ENCODE assay signal across 19 mouse cellular contexts in the genomic region with DNA sequence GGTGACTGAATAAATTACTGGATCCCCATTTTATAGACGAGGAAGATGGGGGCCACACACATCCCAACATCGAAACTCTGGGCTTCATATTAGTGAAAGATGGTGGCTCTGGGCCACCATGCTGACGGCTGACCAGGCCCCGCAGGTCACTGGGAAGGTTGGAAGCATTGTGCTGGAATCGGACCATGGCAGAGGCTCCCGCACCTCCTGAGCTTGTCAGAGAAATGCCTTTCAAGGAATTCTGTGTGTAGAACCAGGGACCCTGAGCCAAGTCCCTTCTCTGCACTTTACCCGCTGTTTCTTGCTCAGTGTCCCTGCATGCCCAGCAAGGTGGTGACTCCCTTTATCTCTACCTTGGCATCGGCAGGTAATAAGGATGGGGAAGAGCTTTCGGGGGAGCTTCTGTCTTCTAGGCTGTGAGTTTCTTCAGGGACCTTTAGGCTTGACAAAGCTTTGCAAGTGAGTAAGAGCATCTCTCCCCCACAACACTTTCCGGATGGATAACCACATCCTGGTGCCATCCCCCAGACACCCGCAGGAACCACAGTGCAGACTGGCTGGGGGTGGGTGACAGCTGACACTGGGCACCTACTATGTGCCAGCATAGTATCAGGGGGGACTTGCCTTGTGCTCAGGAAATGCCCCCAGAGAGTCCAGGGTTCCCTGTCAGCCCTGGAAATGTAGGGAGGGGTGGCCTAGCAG. TPM values are rescaled to one million over a fixed set of nuclear protein-coding genes. Genes with fewer than 3 reads are reported as not detected.
DNase-seq lines count a peak whose midpoint lies in the region; TF ChIP-seq lines count a peak whose summit lies in the region.
"Had no signal": no experiment of that assay in that cellular context is flagged by ENCODE, and none has a peak within 500 bp of the region (broad histone marks: within the 10 kb centered on the region; RNA-seq: fewer than 3 reads in every experiment).

No protein-coding gene starts in this region.

- H3K4me3 ChIP-seq in thymus, adult 2 months (ENCODE audit: control insufficient read depth, insufficient read depth, low read length) = no peak overlapping the region
- H3K4me3 ChIP-seq: erythroblast, embryonic 14.5 days had no signal

- 57% methylated on average over 11 of the region's 11 CpGs for WGBS in thymus, adult 2 months

- intact Hi-C loops in left cerebral cortex, postnatal 14 days (cut with DNase I) = no loop called here
- intact Hi-C loops in heart, postnatal 10 days (cut with DNase I) = no loop called here

- no peak for TF ChIP-seq CTCF in thymus, adult 2 months (IDR thresholded peaks at IDR 0.05; ENCODE audit: borderline replicate concordance, control insufficient read depth, extremely low read depth, insufficient read depth, low read length, poor library complexity)

- peaks cover 25% of the 10 kb centered on the region for H3K4me1 ChIP-seq in thymus, adult 2 months (replicated peaks; ENCODE audit: control insufficient read depth, insufficient read depth, low read length)

- no peak overlapping the region for H3K27ac ChIP-seq in thymus, adult 2 months (ENCODE audit: control insufficient read depth, insufficient read depth, low read length)
- H3K27ac ChIP-seq: heart, embryonic 10.5 days; limb, embryonic 13.5 days; stomach, embryonic 15.5 days had no signal

- H3K36me3 ChIP-seq in thymus, adult 2 months (ENCODE audit: control insufficient read depth, insufficient read depth, low read length) = no peaks in the 10 kb centered on the region
- H3K36me3 ChIP-seq: heart, embryonic 10.5 days; limb, embryonic 13.5 days; stomach, embryonic 15.5 days had no signal

- H3K27me3 ChIP-seq in thymus, adult 2 months (ENCODE audit: control insufficient read depth, insufficient read depth, low read length) = peaks cover 9% of the 10 kb centered on the region; the same call in 1 of the 2 replicates
- H3K27me3 ChIP-seq: Patski had no signal

- no peak for TF ChIP-seq POLR2A in thymus, adult 2 months (IDR thresholded peaks at IDR 0.05; ENCODE audit: control insufficient read depth, extremely low read depth, insufficient read depth, low read length, poor library complexity)

- DNase-seq in left cerebral cortex, adult 18-20 months (ENCODE audit: low spot score in 2 of 2) = peak; percentile 38 to 39
- DNase-seq in left cerebral cortex, postnatal 14 days (ENCODE audit: low spot score in 2 of 2) = no peak
- DNase-seq in CD4-positive helper T cell, adult 2 months (ENCODE audit: low read depth, low spot score) = peak; percentile 55
- DNase-seq in cerebellum, adult 9-11 months = peak; percentile 67
- peak; percentile 44 for DNase-seq in thymus, adult 2 months
- DNase-seq in kidney, postnatal 25 days = no peak
- no peak for DNase-seq in heart, postnatal 10 days
- DNase-seq in adrenal gland, adult 8-10 months = no peak
- DNase-seq: forebrain, postnatal 0 days; gastrocnemius, postnatal 14 days; heart, postnatal 36 days; kidney, postnatal 4 days; layer of hippocampus, postnatal 36 days; lung, postnatal 4 days had no signal

RNA-seq across cellular contexts. Expression of a gene that starts 1.9 kb away (rescaled TPM):
- 10 to 100 TPM; 38.2 to 55.8 TPM for total RNA-seq in left cerebral cortex, adult 18-20 months (2021)
- total RNA-seq in left cerebral cortex, postnatal 14 days (2021) = 10 to 100 TPM; 30.8 to 31.7 TPM
- polyA plus RNA-seq in thymus, adult 2 months (2012; rRNA removed) = 1.6 and 2.0 TPM in 2 replicates
- 1 to 10 TPM in 1 of 2 experiments, under 1 TPM in 1; 0.47 to 2.7 TPM for total RNA-seq in heart, postnatal 10 days (2021)
- total RNA-seq in adrenal gland, adult 8-10 months (2022) = 10 to 100 TPM; 60.5 to 90.4 (median 73.7) TPM
- polyA plus RNA-seq: erythroblast, embryonic 14.5 days had no signal

RNA-seq across cellular contexts. Expression of a gene that starts 23.0 kb away (rescaled TPM):
- not detected for total RNA-seq in left cerebral cortex, adult 18-20 months (2021)
- total RNA-seq in left cerebral cortex, postnatal 14 days (2021) = not detected
- 0.90 and 1.2 TPM in 2 replicates for polyA plus RNA-seq in thymus, adult 2 months (2012; rRNA removed)
- total RNA-seq in heart, postnatal 10 days (2021) = 1 to 10 TPM in 1 of 2 experiments, under 1 TPM in 1; 0.30 to 1.0 TPM
- 10 to 100 TPM; 12.2 to 22.5 (median 20.2) TPM for total RNA-seq in adrenal gland, adult 8-10 months (2022)
- total RNA-seq: forebrain, postnatal 0 days; gastrocnemius, postnatal 14 days; layer of hippocampus, postnatal 36 days had no signal
- polyA plus RNA-seq: erythroblast, embryonic 14.5 days; forebrain, postnatal 0 days; heart, embryonic 10.5 days; limb, embryonic 13.5 days had no signal

RNA-seq across cellular contexts. Expression of a gene that starts 34.9 kb away (rescaled TPM):
- 10 to 100 TPM; 68.0 to 79.3 TPM for total RNA-seq in left cerebral cortex, adult 18-20 months (2021)
- total RNA-seq in left cerebral cortex, postnatal 14 days (2021) = 10 to 100 TPM; 57.2 to 59.2 TPM
- polyA plus RNA-seq in thymus, adult 2 months (2012; rRNA removed) = 41.9 and 52.9 TPM in 2 replicates
- 10 to 100 TPM in 1 of 2 experiments, 1 to 10 TPM in 1; 7.1 to 22.9 TPM for total RNA-seq in heart, postnatal 10 days (2021)
- 100 to 1,000 TPM; 351 to 737 (median 517) TPM for total RNA-seq in adrenal gland, adult 8-10 months (2022)

RNA-seq across cellular contexts. Expression of a gene that starts 36.1 kb away (rescaled TPM):
- total RNA-seq in left cerebral cortex, adult 18-20 months (2021) = 1 to 10 TPM in 1 of 2 experiments, under 1 TPM in 1; 0.59 to 1.3 TPM
- total RNA-seq in left cerebral cortex, postnatal 14 days (2021) = 1 to 10 TPM; 1.3 to 1.4 TPM
- polyA plus RNA-seq in thymus, adult 2 months (2012; rRNA removed) = 2.6 and 2.9 TPM in 2 replicates
- total RNA-seq in heart, postnatal 10 days (2021) = 10 to 100 TPM in 1 of 2 experiments, 1 to 10 TPM in 1; 8.5 to 10.6 TPM
- 10 to 100 TPM; 29.8 to 48.0 (median 39.3) TPM for total RNA-seq in adrenal gland, adult 8-10 months (2022)
- polyA plus RNA-seq: erythroblast, embryonic 14.5 days had no signal

Comparison
In these comparisons a context has a peak if more than half of its experiments do, and no peak if none do; other contexts are left out.
1. DNase-seq: peak in left cerebral cortex, adult 18-20 months (2 of 2), CD4-positive helper T cell, adult 2 months (single experiment), cerebellum, adult 9-11 months (single experiment) and thymus, adult 2 months (single experiment); none in left cerebral cortex, postnatal 14 days (0 of 2), kidney, postnatal 25 days (0 of 2), heart, postnatal 10 days (0 of 2) and adrenal gland, adult 8-10 months (single experiment).
2. RNA of a gene that starts 1.9 kb away (total RNA-seq): 60.5 to 90.4 TPM in adrenal gland, adult 8-10 months, 38.2 to 55.8 TPM in left cerebral cortex, adult 18-20 months and 30.8 to 31.7 TPM in left cerebral cortex, postnatal 14 days; 0.47 to 2.7 TPM in heart, postnatal 10 days; every median in the first group is over 4 times any median in the second.
3. RNA of a gene that starts 23.0 kb away (total RNA-seq): 12.2 to 22.5 TPM in adrenal gland, adult 8-10 months; 0.30 to 1.0 TPM in heart, postnatal 10 days, not detected in left cerebral cortex, adult 18-20 months and not detected in left cerebral cortex, postnatal 14 days; every median in the first group is over 4 times any median in the second.
4. RNA of a gene that starts 34.9 kb away (total RNA-seq): 351 to 737 TPM in adrenal gland, adult 8-10 months; 68.0 to 79.3 TPM in left cerebral cortex, adult 18-20 months, 57.2 to 59.2 TPM in left cerebral cortex, postnatal 14 days and 7.1 to 22.9 TPM in heart, postnatal 10 days; every median in the first group is over 4 times any median in the second.